In genomic region chr17:32166687-32167086, GRCm38 (mm10) we compare ENCODE assay signal across 8 mouse cellular contexts. TPM values are rescaled to one million over a fixed set of nuclear protein-coding genes. Genes with fewer than 3 reads are reported as not detected.
DNase-seq lines count a peak whose midpoint lies in the region; ATAC-seq and TF ChIP-seq lines count a peak whose summit lies in the region.

Gene Notch3 (minus strand): TSS chr17:32166852.

- no peaks in the 10 kb centered on the region for H3K9me3 ChIP-seq in forebrain, embryonic 11.5 days (ENCODE audit: control insufficient read depth, low read length)
- H3K9me3 ChIP-seq in limb, embryonic 14.5 days (ENCODE audit: control insufficient read depth, low read length) = no peaks in the 10 kb centered on the region

- no peak for TF ChIP-seq POLR2A in limb, embryonic 14.5 days (IDR thresholded peaks at IDR 0.05; ENCODE audit: borderline replicate concordance, extremely low read depth, insufficient read depth, insufficient read length)

- no peaks in the 10 kb centered on the region; the same call in 1 of the 2 replicates for H3K27me3 ChIP-seq in forebrain, embryonic 11.5 days (ENCODE audit: control insufficient read depth, insufficient read depth, low read length)
- no peaks in the 10 kb centered on the region for H3K27me3 ChIP-seq in limb, embryonic 14.5 days (ENCODE audit: control insufficient read depth, insufficient read depth, low read length)

- H3K4me1 ChIP-seq in forebrain, embryonic 11.5 days (replicated peaks; ENCODE audit: control insufficient read depth, insufficient read depth, low read length) = peaks cover 17% of the 10 kb centered on the region
- peaks cover 23% of the 10 kb centered on the region; the same call in 1 of the 2 replicates for H3K4me1 ChIP-seq in limb, embryonic 14.5 days (ENCODE audit: control insufficient read depth, insufficient read depth, low read length)

- peak; percentile 60 for ATAC-seq in forebrain, embryonic 11.5 days (replicated peaks; ENCODE audit: low FRiP score)
- ATAC-seq in limb, embryonic 14.5 days (ENCODE audit: low FRiP score, low read depth) = peak; percentile 68
- ATAC-seq in megakaryocyte progenitor cell, adult 5-6 weeks (replicated peaks; ENCODE audit: poor library complexity) = no peak

- peak within 1 kb of the TSS; percentile 86 for H3K27ac ChIP-seq in forebrain, embryonic 11.5 days (ENCODE audit: low read depth, low read length)
- peak within 1 kb of the TSS; percentile 83 for H3K27ac ChIP-seq in limb, embryonic 14.5 days (replicated peaks; ENCODE audit: low read depth, low read length)

- peak within 1 kb of the TSS; percentile 59 for H3K4me2 ChIP-seq in forebrain, embryonic 11.5 days (ENCODE audit: low read depth, low read length, severe bottlenecking)
- peak within 1 kb of the TSS; percentile 84 for H3K4me2 ChIP-seq in limb, embryonic 14.5 days (replicated peaks; ENCODE audit: low read depth, low read length, severe bottlenecking)

- under 1% methylated on average over 25 of the region's 39 CpGs for WGBS in forebrain, embryonic 11.5 days
- WGBS in limb, embryonic 14.5 days = 1% methylated on average over 21 of the region's 39 CpGs

- intact Hi-C loops in heart, postnatal 36 days (cut with DNase I) = loop anchor here (2.0 kb wide), 1 partner anchor 42 kb away; no protein-coding TSS in a partner anchor

- H3K4me3 ChIP-seq in forebrain, embryonic 11.5 days (ENCODE audit: low read depth, low read length) = peak within 1 kb of the TSS; percentile 71
- peak within 1 kb of the TSS; percentile 72 for H3K4me3 ChIP-seq in limb, embryonic 14.5 days (replicated peaks; ENCODE audit: low read length)

- no peaks in the 10 kb centered on the region for H3K36me3 ChIP-seq in forebrain, embryonic 11.5 days (ENCODE audit: control insufficient read depth, insufficient read depth, low read length)
- H3K36me3 ChIP-seq in limb, embryonic 14.5 days (ENCODE audit: control insufficient read depth, insufficient read depth, low read length) = no peaks in the 10 kb centered on the region

- peak within 1 kb of the TSS; percentile 91 for H3K9ac ChIP-seq in forebrain, embryonic 11.5 days (ENCODE audit: low read length)
- H3K9ac ChIP-seq in limb, embryonic 14.5 days (ENCODE audit: low read depth, low read length, severe bottlenecking) = peak within 1 kb of the TSS; percentile 75

- peak; percentile 56 for DNase-seq in urinary bladder, adult 2 months (ENCODE audit: low spot score)
- no peak for DNase-seq in urinary bladder, postnatal 10 days (ENCODE audit: low spot score)
- peak; percentile 93 for DNase-seq in forebrain, embryonic 11.5 days (ENCODE audit: low spot score)
- peak; percentile 58 to 62 for DNase-seq in heart, postnatal 36 days
- DNase-seq in limb, embryonic 14.5 days (ENCODE audit: low spot score) = peak; percentile 77
- peak; percentile 49 for DNase-seq in naive thymus-derived CD4-positive, alpha-beta T cell, adult 2 months (ENCODE audit: low read depth)
- peak; percentile 59 for DNase-seq in urinary bladder, postnatal 25 days (ENCODE audit: low spot score)

RNA-seq across cellular contexts. Expression of gene Notch3, which starts in this region (rescaled TPM):
- polyA plus RNA-seq in urinary bladder, adult 2 months (2012; rRNA removed) = 16.1 and 21.5 TPM in 2 replicates
- polyA plus RNA-seq in forebrain, embryonic 11.5 days (2014; fragmentation: Nextera tagmentation; extraction: Ambion mirVana) = 26.8 and 30.2 TPM in 2 replicates
- total RNA-seq in heart, postnatal 36 days (2021) = 10 to 100 TPM; 25.1 to 26.4 TPM
- 50.0 and 77.6 TPM in 2 replicates for polyA plus RNA-seq in limb, embryonic 14.5 days (2012; rRNA removed)
- 17.7 and 19.4 TPM in 2 replicates for polyA plus RNA-seq in limb, embryonic 14.5 days (2014; fragmentation: Nextera tagmentation; extraction: Ambion mirVana)
- total RNA-seq in megakaryocyte progenitor cell, adult 5-6 weeks (2015) = 0.02 TPM in 1 of 2 replicates, not detected in the other
- not detected in 2 replicates for total RNA-seq in megakaryocyte progenitor cell, adult 5-6 weeks (2017)

Comparison
In these comparisons a context has a peak if more than half of its experiments do, and no peak if none do; other contexts are left out.
1. RNA of gene Notch3 (total RNA-seq): 25.1 to 26.4 TPM in heart, postnatal 36 days; 0.02 TPM in megakaryocyte progenitor cell, adult 5-6 weeks; every median in the first group is over 10 times any median in the second.